Mouse (Mus musculus) R1 (cell line): Measurements from ENCODE around the gene Cox5a.
A peak's percentile ranks its signal among the peaks of the same experiment; 100 is the strongest.

Experiments used
- DNase-seq: peaks from one replicate; pipeline ENCODE4 v3.0.0-alpha.2; 2018; ENCODE audit warnings: low read depth, low spot score

Gene Cox5a

DNA sequence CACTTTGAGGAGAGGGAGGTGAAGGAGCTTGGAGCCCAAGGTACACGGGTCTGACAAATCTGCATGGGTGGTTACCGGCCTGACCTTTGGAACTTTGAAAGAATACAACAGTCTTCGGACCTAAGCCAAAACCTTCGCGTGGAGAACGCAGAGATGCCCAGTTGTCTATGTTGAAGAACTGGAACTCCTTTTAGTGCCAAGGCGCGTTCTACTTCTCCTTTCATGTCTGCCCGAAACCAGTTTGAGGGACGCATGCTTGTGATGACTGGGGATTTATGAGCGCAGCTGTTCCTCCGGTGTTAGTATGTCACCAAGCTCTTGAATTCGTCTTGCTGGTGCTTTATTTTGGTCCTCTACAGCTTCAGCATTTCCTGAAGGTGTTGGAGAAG is 40.6 kb downstream of the Cox5a start:
- no peak for DNase-seq

DNA sequence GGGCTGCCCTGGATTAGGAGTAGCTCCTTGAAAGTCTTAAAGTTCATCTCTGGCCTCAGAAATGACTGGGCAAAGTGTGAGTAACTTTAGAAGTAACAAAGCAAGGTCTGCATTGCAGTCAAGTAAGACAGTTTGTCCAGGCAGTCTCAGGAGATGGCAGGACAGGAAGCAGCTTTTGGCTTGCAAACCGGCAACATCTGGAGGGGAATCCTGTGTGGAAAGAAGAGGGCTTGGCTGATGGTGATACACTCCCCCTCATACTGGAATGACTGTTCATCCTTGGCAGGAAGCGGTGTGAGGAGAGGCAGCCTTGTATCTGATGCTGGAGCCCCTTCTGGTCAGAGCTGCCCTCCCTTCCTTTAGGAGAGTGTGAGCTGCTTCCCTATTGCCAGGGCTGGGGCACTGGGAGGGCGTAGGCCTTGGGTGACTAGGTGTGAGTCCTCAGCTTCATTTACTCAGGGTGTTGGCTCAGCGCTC is 41.9 kb downstream of the Cox5a start:
- DNase-seq, result no peak

DNA sequence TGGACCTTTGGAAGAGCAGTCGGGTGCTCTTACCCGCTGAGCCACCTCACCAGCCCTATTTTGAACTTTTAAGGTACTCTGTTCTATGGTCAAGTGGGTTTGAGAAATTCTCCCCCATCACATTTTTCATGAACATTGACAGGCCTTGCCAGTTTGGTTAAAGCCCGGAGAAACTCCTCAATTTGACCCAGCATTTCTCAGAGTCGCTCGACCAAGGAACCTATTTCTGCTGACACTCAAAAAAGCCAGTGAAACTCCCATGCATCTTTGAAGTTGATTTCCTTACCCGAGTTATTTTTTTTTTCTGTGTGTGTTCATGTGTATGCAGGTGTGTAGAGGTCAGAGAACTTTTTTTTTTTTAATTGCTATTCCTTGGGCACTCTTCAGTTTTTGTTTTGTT is 43.5 kb downstream of the Cox5a start:
- no peak for DNase-seq

DNA sequence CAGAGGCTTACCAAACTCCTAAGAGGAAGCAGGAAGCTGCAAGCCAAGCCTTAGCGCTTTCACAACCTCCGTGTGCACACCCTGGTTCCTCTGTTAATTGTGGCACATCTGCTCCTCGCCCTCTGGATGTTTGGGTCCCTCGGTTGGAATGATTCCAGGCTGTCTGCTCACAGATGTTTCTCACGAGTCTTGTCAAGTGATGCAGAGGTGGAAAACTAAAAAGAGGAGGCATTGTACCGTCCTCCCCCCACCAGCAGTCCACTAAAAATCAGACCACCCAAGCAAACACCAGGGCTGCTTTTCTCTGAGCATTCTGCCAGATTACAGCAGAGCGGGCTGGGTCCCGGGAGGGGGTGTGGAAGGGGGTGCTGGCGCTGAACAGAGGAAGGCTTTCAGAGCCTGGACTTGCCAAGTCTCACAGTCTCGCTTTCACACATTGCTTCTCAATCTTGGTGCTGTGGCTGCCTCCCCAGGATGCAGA is 44.7 kb downstream of the Cox5a start:
- no peak for DNase-seq

DNA sequence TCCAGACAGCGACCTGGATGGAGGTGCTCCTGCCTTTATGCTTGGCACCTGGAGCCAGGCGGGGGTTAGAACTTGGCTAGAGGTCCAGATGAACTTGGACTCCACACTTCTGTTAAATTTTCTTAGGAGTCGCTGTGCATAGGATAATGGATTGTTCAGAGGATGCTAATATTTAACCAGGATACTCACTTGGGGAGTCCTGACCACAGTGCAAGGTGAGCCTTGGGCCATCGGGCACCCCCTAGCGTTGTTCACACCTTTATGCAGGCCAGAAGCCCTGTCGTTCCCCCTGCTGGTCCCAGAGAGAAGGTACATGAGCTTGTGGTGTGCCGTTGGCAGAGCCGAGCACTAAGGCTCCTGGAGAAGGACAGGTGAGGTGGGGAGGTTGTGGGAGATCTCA is 45.8 kb downstream of the Cox5a start:
- peak; percentile 85 for DNase-seq

DNA sequence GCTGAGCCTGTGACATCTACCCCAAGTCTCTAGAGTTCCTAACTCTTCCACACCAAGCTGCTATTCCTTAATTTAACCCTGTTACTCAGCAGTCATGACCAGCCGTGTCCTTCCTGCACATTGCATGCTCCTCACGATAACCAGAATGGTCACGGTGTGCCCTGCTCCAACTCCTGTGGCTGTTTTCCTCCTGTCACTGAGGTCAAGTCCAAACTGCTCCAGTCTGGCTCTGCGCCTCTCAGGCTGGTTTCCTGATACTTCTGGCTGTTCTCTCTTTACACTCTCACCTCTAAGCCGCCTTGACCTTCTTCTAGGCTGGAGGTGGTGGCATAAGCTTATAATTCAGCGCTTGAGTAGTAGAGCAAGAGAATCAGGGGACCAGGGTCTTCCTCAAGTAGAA is 47.4 kb downstream of the Cox5a start:
- no peak for DNase-seq

DNA sequence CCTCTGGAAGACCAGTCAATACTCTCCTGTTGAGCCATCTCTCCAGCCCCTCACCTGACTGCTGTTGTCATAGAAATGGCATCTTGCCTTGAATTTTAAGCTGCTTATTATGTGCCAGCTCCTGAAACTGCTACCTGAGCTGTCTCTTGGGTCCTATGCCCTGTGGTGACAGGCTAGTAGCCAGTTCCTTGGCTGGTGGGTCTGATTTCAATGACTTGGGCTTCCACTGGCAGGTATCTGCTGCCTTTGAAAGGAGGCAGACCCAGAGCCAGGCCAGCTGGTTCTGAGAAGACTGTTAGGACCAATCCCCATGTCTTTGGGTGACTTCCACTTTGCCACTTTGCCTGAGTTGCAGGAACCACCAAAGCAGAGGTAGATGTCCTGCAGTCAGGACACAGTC is 53.3 kb downstream of the Cox5a start:
- no peak for DNase-seq

DNA sequence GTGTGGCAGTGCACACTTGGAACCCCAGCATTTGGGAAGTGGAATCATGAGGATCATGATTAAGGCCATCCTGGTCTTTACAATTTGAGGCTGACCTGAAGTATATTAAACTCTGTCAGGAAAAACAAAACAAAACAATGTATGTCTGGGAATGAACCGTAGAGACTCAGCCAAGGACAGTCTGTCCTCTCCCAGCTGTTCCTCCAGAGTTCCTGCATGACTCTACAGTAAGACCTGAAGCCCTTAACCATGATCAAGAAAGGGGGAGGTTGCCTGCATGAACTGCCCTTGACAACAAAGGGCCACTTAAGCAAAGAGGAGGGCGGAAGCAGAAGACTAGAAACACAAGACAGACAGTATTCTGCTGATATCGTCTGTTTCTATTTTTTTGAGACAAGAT is 54.5 kb downstream of the Cox5a start:
- DNase-seq, result no peak

DNA sequence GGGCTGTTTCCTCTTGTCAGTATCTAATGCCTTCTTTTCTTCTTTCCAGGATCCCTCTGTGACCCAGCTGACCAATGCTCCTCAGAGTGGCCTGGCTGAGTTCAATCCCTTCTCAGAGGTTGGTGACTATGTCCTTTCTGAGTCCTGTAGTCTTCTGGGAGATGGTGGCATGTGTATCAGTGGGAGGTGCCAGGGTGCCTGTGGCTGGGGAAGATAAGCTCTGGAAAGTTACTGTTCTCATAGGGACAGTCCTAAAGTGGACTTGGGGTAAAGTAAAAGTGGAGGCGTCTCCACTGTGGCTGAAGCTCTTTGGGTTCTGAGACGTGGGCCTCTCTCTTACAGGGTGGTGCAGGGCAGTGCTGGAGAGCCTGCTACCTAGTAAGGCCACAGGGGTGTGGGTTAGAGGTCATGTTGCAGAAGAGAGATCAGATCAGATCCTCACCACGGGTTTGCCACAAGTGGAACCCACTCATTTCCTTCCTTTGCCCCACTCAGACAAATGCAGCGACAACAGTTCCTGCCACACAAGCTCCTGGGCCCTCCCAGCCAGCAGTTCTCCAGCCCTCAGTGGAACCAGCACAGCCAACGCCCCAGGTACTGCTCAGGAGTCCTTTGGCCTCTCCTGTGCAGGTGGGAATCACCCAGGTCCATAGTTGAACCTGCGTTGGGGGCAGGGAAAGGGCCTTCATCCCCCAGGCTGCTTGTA is 56.2 kb downstream of the Cox5a start:
- DNase-seq, result no peak
